Mouse (Mus musculus) forebrain, embryonic 12.5 days (tissue): ENCODE data around the gene Ifitm3. TPM values are rescaled to one million over a fixed set of nuclear protein-coding genes. Genes with fewer than 3 reads are reported as not detected.

ENCODE experiments used
- ATAC-seq: fragments of 200-750 bp; cut with Nextera tagmentation; 2 replicates; pipeline ENCODE4 v1.8.0; 2017; ENCODE audit warnings: moderate TSS enrichment; ENCODE audit not compliant: low FRiP score
- H3K27ac ChIP-seq: fragments of 300-500 bp; sonication (generic); 2 replicates; pipeline ENCODE4 v1.5.1; 2016; ENCODE audit warnings: mild to moderate bottlenecking
- H3K27me3 ChIP-seq: fragments of 300-500 bp; sonication (generic); 2 replicates; pipeline ENCODE4 v1.6.1; 2016; ENCODE audit warnings: mild to moderate bottlenecking
- H3K36me3 ChIP-seq: fragments of 300-500 bp; sonication (generic); replicated peaks from 2 replicates; pipeline ENCODE4 v1.6.1; 2016; ENCODE audit warnings: mild to moderate bottlenecking
- H3K4me1 ChIP-seq: fragments of 300-500 bp; sonication (generic); 2 replicates; pipeline ENCODE4 v1.6.1; 2016
- H3K4me2 ChIP-seq: fragments of 300-500 bp; sonication (generic); 2 replicates; pipeline ENCODE4 v1.6.1; 2016; ENCODE audit warnings: mild to moderate bottlenecking, moderate library complexity
- H3K4me3 ChIP-seq: fragments of 300-500 bp; sonication (generic); replicated peaks from 2 replicates; pipeline ENCODE4 v1.5.1; 2016; ENCODE audit warnings: mild to moderate bottlenecking
- H3K9ac ChIP-seq: fragments of 300-500 bp; sonication (generic); 2 replicates; pipeline ENCODE4 v1.6.1; 2016; ENCODE audit warnings: mild to moderate bottlenecking
- H3K9me3 ChIP-seq: fragments of 300-500 bp; sonication (generic); 2 replicates; pipeline ENCODE4 v1.6.1; 2016
- WGBS: fragments of 180-500 bp; shearing (Covaris S2); methylation state at CpG from one replicate; pipeline ENCODE4 v1.1.7; 2016; 5-methylcytosine and 5-hydroxymethylcytosine counted together
- polyA plus RNA-seq: library from polyadenylated mRNA; unstranded; fragments of >200 nt; fragmentation: Nextera tagmentation; extraction: Ambion mirVana; gene quantifications from 2 replicates; pipeline ENCODE4 v1.2.1, GENCODE M21; 2016

Ifitm3 gene
- polyA plus RNA-seq, 1 experiment from 2014 or later = 13.0 TPM

- Histone ChIP-seq H3K36me3 (no peaks in the 10 kb centered on the region), H3K4me2 (peak overlapping the region; percentile 37), H3K4me3 (no peak overlapping the region), H3K27ac (no peak overlapping the region), H3K9me3 (no peaks in the 10 kb centered on the region), H3K4me1 (peaks cover 12% of the 10 kb centered on the region; the same call in 1 of the 2 replicates), H3K27me3 (peaks cover 21% of the 10 kb centered on the region), H3K9ac (no peak overlapping the region)
- WGBS = 10% methylated on average over 20 of the region's 20 CpGs
- peak; percentile 46 for ATAC-seq
Measured at GRCm38 (mm10) chr7:141008938-141009660, 1.5 kb downstream of the Ifitm3 start.

- H3K27me3 ChIP-seq = peaks cover 21% of the 10 kb centered on the region
- no peaks in the 10 kb centered on the region for H3K9me3 ChIP-seq
- no peak overlapping the region for H3K9ac ChIP-seq
- peaks cover 12% of the 10 kb centered on the region; the same call in 1 of the 2 replicates for H3K4me1 ChIP-seq
- ATAC-seq = no peak
- H3K4me3 ChIP-seq = no peak overlapping the region
- no peaks in the 10 kb centered on the region for H3K36me3 ChIP-seq
- no peak overlapping the region; the same call in 1 of the 2 replicates for H3K4me2 ChIP-seq
- H3K27ac ChIP-seq = no peak overlapping the region
- 5% methylated on average over 7 of the region's 7 CpGs for WGBS
Measured at GRCm38 (mm10) chr7:141008312-141008761, 2.2 kb downstream of the Ifitm3 start.

GRCm38 (mm10) chr7:141006914-141007313 lies 3.7 kb downstream of the Ifitm3 start:
- ATAC-seq = no peak

GRCm38 (mm10) chr7:141006446-141006845 lies 4.1 kb downstream of the Ifitm3 start:
- H3K36me3 ChIP-seq = no peaks in the 10 kb centered on the region
- 91% methylated on average over 6 of the region's 6 CpGs for WGBS
- H3K4me2 ChIP-seq = no peak overlapping the region

More at GRCm38 (mm10) chr7:141006914-141007313, 3.7 kb downstream of the Ifitm3 start:
- H3K4me3 ChIP-seq = no peak overlapping the region
- H3K36me3 ChIP-seq = no peaks in the 10 kb centered on the region
- no peak overlapping the region for H3K9ac ChIP-seq
- WGBS = 84% methylated on average over 5 of the region's 5 CpGs
- no peaks in the 10 kb centered on the region for H3K9me3 ChIP-seq
- H3K27ac ChIP-seq = no peak overlapping the region
- H3K27me3 ChIP-seq = peaks cover 21% of the 10 kb centered on the region
- peaks cover 12% of the 10 kb centered on the region; the same call in 1 of the 2 replicates for H3K4me1 ChIP-seq
- no peak overlapping the region for H3K4me2 ChIP-seq

GRCm38 (mm10) chr7:141003248-141004010 lies 7.1 kb downstream of the Ifitm3 start:
- Histone ChIP-seq H3K4me3 (no peak overlapping the region), H3K36me3 (no peaks in the 10 kb centered on the region), H3K4me1 (peaks cover 3% of the 10 kb centered on the region; the same call in 1 of the 2 replicates), H3K4me2 (no peak overlapping the region), H3K9me3 (no peaks in the 10 kb centered on the region), H3K27me3 (peaks cover 11% of the 10 kb centered on the region), H3K9ac (no peak overlapping the region), H3K27ac (no peak overlapping the region)
- no peak for ATAC-seq
- 87% methylated on average over 5 of the region's 5 CpGs for WGBS

More at GRCm38 (mm10) chr7:141006446-141006845, 4.1 kb downstream of the Ifitm3 start:
- no peaks in the 10 kb centered on the region for H3K9me3 ChIP-seq
- H3K4me3 ChIP-seq = no peak overlapping the region
- H3K4me1 ChIP-seq = peaks cover 12% of the 10 kb centered on the region; the same call in 1 of the 2 replicates
- no peak for ATAC-seq
- H3K27ac ChIP-seq = no peak overlapping the region
- H3K9ac ChIP-seq = no peak overlapping the region
- peaks cover 21% of the 10 kb centered on the region for H3K27me3 ChIP-seq

- Histone ChIP-seq H3K27me3 (no peaks in the 10 kb centered on the region), H3K9ac (no peak overlapping the region), H3K36me3 (no peaks in the 10 kb centered on the region), H3K4me3 (no peak overlapping the region), H3K4me2 (no peak overlapping the region), H3K27ac (no peak overlapping the region), H3K9me3 (no peaks in the 10 kb centered on the region), H3K4me1 (no peaks in the 10 kb centered on the region)
- ATAC-seq = no peak
- 75% methylated on average over 15 of the region's 15 CpGs for WGBS
Measured at GRCm38 (mm10) chr7:141000881-141001708, 9.5 kb downstream of the Ifitm3 start.

GRCm38 (mm10) chr7:140998853-140999700 lies 11.5 kb downstream of the Ifitm3 start:
- no peak overlapping the region for H3K4me3 ChIP-seq
- H3K36me3 ChIP-seq = no peaks in the 10 kb centered on the region
- no peak overlapping the region for H3K9ac ChIP-seq
- WGBS = 91% methylated on average over 11 of the region's 11 CpGs
- H3K27ac ChIP-seq = no peak overlapping the region
- H3K27me3 ChIP-seq = no peaks in the 10 kb centered on the region
- H3K4me1 ChIP-seq = no peaks in the 10 kb centered on the region
- no peaks in the 10 kb centered on the region for H3K9me3 ChIP-seq
- no peak for ATAC-seq
- no peak overlapping the region for H3K4me2 ChIP-seq

GRCm38 (mm10) chr7:140997817-140998216 lies 12.8 kb downstream of the Ifitm3 start:
- Histone ChIP-seq H3K27ac (no peak overlapping the region), H3K9ac (no peak overlapping the region), H3K9me3 (no peaks in the 10 kb centered on the region), H3K36me3 (no peaks in the 10 kb centered on the region), H3K4me2 (no peak overlapping the region), H3K27me3 (no peaks in the 10 kb centered on the region), H3K4me1 (no peaks in the 10 kb centered on the region), H3K4me3 (no peak overlapping the region)
- WGBS = 68% methylated on average over 1 of the region's 1 CpGs
- no peak for ATAC-seq

GRCm38 (mm10) chr7:140991117-140991689 lies 19.4 kb downstream of the Ifitm3 start:
- H3K4me2 ChIP-seq = no peak overlapping the region
- 91% methylated on average over 14 of the region's 14 CpGs for WGBS

GRCm38 (mm10) chr7:140990622-140991021 lies 19.9 kb downstream of the Ifitm3 start:
- Histone ChIP-seq H3K4me1 (no peaks in the 10 kb centered on the region), H3K4me2 (no peak overlapping the region), H3K9ac (no peak overlapping the region), H3K4me3 (no peak overlapping the region), H3K27ac (no peak overlapping the region), H3K9me3 (no peaks in the 10 kb centered on the region), H3K36me3 (no peaks in the 10 kb centered on the region), H3K27me3 (no peaks in the 10 kb centered on the region)
- WGBS = 80% methylated on average over 5 of the region's 5 CpGs
- no peak for ATAC-seq

More at GRCm38 (mm10) chr7:140991117-140991689, 19.4 kb downstream of the Ifitm3 start:
- Histone ChIP-seq H3K4me1 (no peaks in the 10 kb centered on the region), H3K36me3 (no peaks in the 10 kb centered on the region), H3K9me3 (no peaks in the 10 kb centered on the region), H3K9ac (no peak overlapping the region), H3K27ac (no peak overlapping the region), H3K4me3 (no peak overlapping the region), H3K27me3 (no peaks in the 10 kb centered on the region)
- no peak for ATAC-seq

- ATAC-seq = no peak
- Histone ChIP-seq H3K4me1 (no peaks in the 10 kb centered on the region), H3K9me3 (no peaks in the 10 kb centered on the region), H3K27ac (no peak overlapping the region), H3K9ac (no peak overlapping the region), H3K27me3 (no peaks in the 10 kb centered on the region), H3K4me3 (no peak overlapping the region), H3K36me3 (no peaks in the 10 kb centered on the region), H3K4me2 (no peak overlapping the region)
- WGBS = 83% methylated on average over 6 of the region's 6 CpGs
Measured at GRCm38 (mm10) chr7:140990185-140990584, 20.4 kb downstream of the Ifitm3 start.
